Mouse (Mus musculus): ENCODE measurements around the gene Mpv17l2. TPM values are rescaled to one million over a fixed set of nuclear protein-coding genes. Genes with fewer than 3 reads are reported as not detected.

Gene Mpv17l2
- total RNA-seq, 2 experiments from 2014 or later: 119 to 155 TPM

- DNase-seq: peak; percentile 73 to 82
Observed at GRCm38 (mm10) chr8:70766571-70767440, 6.1 kb upstream of the Mpv17l2 start.

GRCm38 (mm10) chr8:70765838-70766570, 5.3 kb upstream of the Mpv17l2 start:
- DNase-seq: peak; percentile 55 to 79

GRCm38 (mm10) chr8:70765329-70765728, 4.6 kb upstream of the Mpv17l2 start:
- no peak for DNase-seq

GRCm38 (mm10) chr8:70764676-70765075, 3.9 kb upstream of the Mpv17l2 start:
- no peak for DNase-seq

GRCm38 (mm10) chr8:70764026-70764425, 3.3 kb upstream of the Mpv17l2 start:
- peak in 1 of 2 experiments; percentile 2 for DNase-seq

- DNase-seq: peak; percentile 61 to 73
Observed at GRCm38 (mm10) chr8:70763354-70763753, 2.6 kb upstream of the Mpv17l2 start.

GRCm38 (mm10) chr8:70762118-70762517, 1.4 kb upstream of the Mpv17l2 start:
- DNase-seq: peak in 1 of 2 experiments; percentile 6

GRCm38 (mm10) chr8:70760350-70760749, 396 bp downstream of the Mpv17l2 start:
- peak in 1 of 2 experiments; percentile 45 for DNase-seq

DNA sequence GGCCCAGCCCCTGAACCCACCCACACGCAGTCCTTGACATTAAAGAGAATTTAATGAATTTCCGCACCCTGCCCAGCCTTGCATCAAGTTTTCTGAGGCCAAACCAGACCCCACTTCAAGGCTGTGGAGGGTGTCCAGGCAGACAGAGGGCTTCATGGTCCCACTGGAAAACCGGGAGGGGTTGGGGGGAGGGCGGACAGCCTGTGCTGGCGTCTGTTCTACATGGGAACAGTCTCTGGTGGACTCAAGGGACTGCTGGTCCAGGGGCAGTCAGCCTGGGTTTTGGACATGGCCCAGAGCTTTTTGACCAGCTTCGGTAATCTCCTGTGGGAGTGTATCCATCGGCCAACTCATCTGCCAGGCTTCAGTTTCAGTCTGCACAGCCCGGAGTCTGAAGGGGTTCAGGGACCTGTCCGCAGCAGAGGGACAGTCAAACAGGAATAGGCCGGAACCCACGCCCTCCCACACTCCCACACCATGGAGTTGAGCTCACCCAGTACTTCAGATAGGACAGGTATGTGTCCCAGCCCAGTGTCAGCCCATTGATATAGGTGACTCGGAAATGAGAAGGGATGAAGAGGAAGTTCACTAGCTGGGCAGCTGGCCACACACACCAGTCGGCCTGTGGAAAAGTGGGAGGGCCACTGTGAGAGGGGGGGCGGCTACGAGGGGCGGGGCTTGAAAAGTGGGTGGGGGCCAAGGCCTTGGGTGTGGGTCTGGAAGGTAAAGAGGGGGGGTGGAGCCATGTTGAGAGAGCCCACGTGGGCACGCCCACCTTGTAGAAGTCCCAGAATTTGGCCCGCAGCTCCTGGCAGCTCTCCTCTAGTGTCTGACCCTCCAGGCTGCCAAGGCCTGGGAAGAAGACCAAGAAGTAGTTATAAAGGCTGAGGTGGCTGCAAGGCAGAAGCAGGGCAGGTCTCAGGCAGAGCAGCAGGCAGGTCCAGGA, 1.9 kb downstream of the Mpv17l2 start:
- peak; percentile 81 to 82 for DNase-seq

DNA sequence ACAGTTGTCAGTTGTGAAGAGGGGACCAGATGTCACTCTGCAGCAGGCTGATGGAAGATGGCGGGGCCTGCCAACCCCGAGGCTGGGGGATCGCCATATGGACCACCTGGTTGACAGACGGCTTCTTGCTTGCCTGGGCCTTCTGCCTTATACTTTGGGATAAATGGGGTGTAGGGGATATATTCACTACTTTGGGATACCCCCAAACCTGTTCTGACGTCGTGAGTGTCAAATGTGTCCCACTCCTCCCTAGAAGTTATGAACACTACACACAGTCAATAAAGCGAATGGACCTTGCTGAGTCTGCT, 2.5 kb downstream of the Mpv17l2 start:
- DNase-seq: no peak

- DNase-seq: peak; percentile 49 to 53
Observed at GRCm38 (mm10) chr8:70757523-70758307, 3.0 kb downstream of the Mpv17l2 start.

DNA sequence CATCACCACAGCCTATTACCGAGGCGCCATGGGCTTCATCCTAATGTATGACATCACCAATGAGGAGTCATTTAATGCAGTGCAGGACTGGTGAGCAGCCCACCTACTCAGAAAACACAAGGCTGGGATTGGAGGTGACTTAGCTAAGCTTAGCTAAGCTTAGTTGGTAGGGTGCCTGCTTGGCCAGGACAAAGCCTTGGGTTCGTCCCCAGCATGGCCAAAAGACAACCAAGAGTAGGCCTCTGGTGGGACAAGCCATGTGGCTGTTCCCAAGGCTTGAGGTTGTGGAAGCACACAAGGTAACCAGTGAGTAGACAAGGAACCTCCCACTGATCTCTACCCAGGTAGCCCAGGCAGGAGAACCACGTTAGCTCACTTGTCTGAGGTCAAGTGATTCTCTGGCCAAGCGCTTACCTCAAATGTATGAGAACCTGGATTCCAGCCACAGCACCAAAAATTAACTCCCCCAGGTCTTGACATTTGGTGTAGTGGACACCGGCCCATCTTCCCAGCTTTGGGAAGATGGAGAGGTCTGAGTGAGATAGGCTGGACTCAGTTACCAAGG, 4.2 kb downstream of the Mpv17l2 start:
- no peak for DNase-seq

DNA sequence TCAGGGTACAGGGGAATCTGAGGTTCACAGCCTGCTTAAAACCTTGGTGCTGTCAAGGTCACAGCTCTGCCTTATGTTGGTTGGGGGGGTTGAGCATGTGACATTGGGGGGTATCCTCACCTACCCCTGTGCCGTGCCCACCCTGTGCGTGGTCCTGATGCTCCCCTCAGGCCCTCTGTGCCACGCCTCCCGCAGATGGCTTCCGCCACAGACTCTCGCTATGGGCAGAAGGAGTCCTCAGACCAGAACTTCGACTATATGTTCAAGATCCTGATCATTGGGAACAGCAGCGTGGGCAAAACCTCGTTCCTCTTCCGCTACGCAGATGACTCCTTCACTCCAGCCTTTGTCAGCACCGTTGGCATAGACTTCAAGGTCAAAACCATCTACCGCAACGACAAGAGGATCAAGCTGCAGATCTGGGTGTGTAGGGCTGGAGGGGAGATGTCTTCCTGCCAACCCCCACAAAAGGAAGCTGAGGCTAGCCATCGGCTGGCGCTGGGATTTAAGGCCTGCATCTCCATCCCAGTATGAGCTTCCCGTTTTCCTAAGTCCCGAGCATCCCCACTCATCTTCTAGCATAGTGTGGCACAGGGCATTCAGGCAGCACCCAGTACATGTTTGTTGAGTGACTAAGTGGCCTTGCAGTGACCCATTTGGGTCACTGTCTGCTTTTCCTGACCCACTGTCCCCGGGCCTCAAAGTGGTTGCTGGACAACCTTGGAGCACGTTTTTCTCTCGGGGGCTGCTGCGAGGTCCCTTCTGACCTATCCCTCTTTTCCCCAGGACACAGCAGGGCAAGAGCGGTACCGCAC, 4.9 kb downstream of the Mpv17l2 start:
- peak in 1 of 2 experiments; percentile 55 for DNase-seq

- DNase-seq: peak; percentile 68 to 81
Observed at GRCm38 (mm10) chr8:70754871-70755660, 5.7 kb downstream of the Mpv17l2 start.

DNA sequence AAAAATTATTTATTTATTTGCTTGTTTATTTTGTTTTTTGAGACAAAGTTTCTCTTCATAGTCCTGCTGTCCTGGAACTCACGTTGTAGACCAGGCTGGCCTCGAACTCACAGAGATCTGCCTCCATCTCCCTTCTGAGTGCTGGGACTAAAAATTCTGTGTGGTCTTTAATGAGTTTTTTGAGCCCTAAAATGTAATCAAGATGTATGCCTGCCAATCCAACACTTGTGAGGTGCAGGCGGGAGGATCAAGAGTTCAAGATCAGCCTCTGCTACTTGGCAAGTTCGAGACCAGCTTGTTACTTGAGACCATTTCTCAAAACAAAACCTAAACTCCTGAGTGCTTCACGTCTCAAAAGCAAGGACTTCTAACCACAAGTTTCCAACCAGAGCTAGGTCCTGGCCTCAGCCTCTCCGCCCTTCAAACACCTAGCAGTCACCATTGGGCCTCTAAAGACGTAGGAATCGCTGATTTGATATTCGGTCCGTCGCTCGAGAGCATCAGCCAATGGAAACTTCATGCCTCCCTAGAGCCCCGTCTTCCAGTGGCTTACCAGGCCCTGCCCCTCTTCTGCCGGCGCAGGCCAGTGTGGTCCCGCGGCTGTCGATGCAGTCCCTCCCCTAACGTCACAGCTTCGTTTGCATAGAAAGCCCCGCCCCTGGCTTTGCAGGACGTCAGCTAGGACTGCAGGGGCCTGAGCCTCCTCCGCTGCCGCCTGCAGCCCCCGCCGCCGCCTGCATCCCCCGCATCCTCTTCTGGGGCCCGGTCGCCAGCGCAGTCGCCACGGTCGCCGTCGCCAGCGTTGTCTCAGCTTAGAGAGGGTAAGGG, 6.5 kb downstream of the Mpv17l2 start, which contains the start of gene Rab3a:
Gene Rab3a, plus strand, starts transcription at position 637 of the 828 bp plus-strand sequence.
- peak; percentile 97 to 98 for DNase-seq

- peak; percentile 83 to 88 for DNase-seq
Observed at GRCm38 (mm10) chr8:70753151-70753550, 7.6 kb downstream of the Mpv17l2 start.

DNA sequence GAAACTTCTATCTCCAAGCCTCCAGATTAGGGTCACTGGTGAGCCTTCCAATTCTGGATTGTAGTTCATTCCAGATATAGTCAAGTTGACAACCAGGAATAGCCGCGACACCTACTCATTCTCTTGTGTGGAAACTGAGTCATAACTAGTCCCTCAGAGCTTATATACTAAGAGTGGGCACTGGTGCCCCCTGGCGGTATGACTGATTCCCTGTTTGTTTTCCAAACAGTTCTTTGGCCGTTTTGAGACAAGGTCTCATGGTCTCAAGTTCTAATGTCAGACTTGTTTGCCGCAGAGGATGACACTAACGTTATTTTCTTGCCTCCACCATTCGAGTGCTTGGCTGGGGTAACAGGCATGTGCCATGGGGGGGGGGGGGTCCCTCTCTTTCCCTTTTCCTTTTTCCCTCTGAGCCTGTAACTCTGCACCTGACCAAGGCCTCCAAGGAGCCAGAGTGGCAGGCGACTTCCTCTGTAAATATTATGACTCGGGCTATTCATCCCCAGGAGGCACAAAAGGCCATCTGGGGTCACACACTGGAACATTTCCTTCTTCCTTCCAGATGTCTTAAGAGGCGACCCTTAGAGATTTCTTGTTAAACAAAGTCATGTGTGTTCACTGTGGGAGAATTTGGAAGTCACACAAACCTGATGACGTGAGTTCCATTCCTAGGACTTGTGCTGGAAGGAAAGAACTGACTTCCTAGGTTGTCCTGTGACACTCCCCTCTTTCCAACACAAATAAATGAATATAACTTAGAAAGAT, 8.6 kb downstream of the Mpv17l2 start:
- peak; percentile 83 to 89 for DNase-seq

Measured in adrenal gland, postnatal 36 days (tissue).